Mouse (Mus musculus): ENCODE measurements around the gene Sipa1l3. TPM values are rescaled to one million over a fixed set of nuclear protein-coding genes. Genes with fewer than 3 reads are reported as not detected.

Sipa1l3 gene
- polyA plus RNA-seq, 1 experiment from 2014 or later: 22.4 TPM

- Histone ChIP-seq H3K4me1 (peaks cover 30% of the 10 kb centered on the region), H3K27me3 (replicated peaks) (peaks cover 32% of the 10 kb centered on the region), H3K9ac (no peak overlapping the region), H3K4me3 (no peak overlapping the region), H3K36me3 (replicated peaks) (no peaks in the 10 kb centered on the region), H3K9me3 (no peaks in the 10 kb centered on the region), H3K4me2 (no peak overlapping the region), H3K27ac (no peak overlapping the region)
- WGBS: 89% methylated on average over 6 of the region's 6 CpGs
- no peak for ATAC-seq (replicated peaks)
Observed at GRCm38 (mm10) chr7:29284523-29284922, 233.9 kb downstream of the Sipa1l3 start.

- no peak overlapping the region for H3K27ac ChIP-seq
- H3K27me3 ChIP-seq (replicated peaks): peaks cover 32% of the 10 kb centered on the region
- no peaks in the 10 kb centered on the region for H3K9me3 ChIP-seq
- no peak for ATAC-seq (replicated peaks)
- H3K4me3 ChIP-seq: no peak overlapping the region
- no peaks in the 10 kb centered on the region for H3K36me3 ChIP-seq (replicated peaks)
- H3K9ac ChIP-seq: no peak overlapping the region
- no peak overlapping the region for H3K4me2 ChIP-seq
- peaks cover 23% of the 10 kb centered on the region for H3K4me1 ChIP-seq
- 83% methylated on average over 4 of the region's 4 CpGs for WGBS
Observed at GRCm38 (mm10) chr7:29283876-29284275, 234.6 kb downstream of the Sipa1l3 start.

DNA sequence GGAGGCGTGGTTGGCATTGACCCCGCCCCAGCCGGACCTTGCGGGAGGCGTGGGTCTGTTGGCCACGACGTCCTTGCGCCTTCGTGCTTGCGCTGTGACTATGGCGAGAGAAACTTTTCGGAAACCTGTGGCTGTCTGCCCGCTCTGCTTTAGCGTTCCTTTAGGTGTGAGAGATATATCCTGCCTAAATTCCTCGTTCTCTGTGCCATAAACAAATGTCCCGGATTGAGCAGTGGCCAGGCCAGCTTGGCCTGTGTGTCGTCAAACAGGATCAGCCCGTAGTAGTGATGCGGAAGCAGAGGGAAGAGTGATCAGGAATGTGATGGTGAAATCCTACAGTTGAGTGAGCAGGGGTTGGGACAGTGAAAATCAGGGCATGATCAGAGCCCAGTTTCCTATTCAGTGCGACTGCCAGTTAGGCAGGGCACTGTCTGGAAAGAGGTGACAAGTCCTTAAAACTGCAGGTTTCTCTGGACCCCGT lies 236.3 kb downstream of the Sipa1l3 start:
- Histone ChIP-seq H3K27me3 (replicated peaks) (peaks cover 32% of the 10 kb centered on the region), H3K36me3 (replicated peaks) (no peaks in the 10 kb centered on the region), H3K9ac (peak overlapping the region; percentile 78), H3K4me2 (peak overlapping the region; percentile 98), H3K27ac (no peak overlapping the region), H3K9me3 (no peaks in the 10 kb centered on the region), H3K4me1 (peaks cover 19% of the 10 kb centered on the region), H3K4me3 (peak overlapping the region; percentile 64)
- 10% methylated on average over 21 of the region's 21 CpGs for WGBS
- peak; percentile 46 for ATAC-seq (replicated peaks)

DNA sequence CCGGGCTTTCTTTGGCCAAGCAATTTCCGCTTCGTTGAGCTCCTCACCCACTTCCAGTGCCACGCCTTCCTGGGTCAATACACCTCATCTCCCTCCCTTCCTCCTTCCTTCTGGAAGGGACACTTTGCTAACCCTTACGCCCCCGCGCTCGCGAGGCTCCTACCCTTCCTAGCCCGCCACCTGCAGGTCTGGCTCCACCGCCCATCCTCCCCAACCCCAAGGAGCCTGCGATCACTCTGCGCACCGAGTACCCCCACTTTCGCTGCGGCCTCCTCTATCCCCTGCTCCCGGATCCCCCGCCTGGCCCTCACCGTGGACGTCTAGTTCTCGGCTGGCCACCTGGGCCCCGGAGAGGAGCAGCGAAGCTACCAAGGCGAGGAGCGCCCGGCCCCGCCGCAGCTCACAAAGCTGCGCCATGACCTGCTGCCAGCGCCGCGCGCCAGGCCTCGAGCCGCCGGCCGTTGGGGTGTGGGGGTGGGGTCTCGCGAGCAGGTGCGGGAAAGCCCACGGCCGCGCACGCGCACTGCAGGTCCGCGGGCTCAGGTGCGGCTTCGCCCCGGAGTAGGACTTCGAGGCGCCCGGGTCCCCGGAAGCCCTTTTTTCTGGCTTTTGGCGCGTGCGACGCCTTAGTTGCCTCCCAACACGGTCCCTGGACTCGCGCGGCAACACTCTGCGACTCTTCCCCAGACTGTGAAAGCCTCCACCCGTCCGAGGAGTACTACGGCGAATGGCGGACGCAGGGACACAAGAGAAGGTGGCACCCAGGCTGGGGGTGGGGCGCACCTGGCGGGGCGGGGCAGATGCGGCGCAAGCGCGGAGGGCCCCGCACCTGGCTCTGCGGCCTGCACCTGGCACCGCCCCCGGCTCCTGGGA lies 237.0 kb downstream of the Sipa1l3 start, which contains the start of gene Spint2:
Spint2 (minus strand) TSS at position 712 of the 873 bp plus-strand sequence.
- Histone ChIP-seq H3K4me3 (peak within 1 kb of the TSS; percentile 64), H3K4me1 (peaks cover 19% of the 10 kb centered on the region), H3K4me2 (peak within 1 kb of the TSS; percentile 98), H3K27me3 (replicated peaks) (peaks cover 32% of the 10 kb centered on the region), H3K9me3 (no peaks in the 10 kb centered on the region), H3K27ac (no peak within 1 kb of the TSS), H3K9ac (peak within 1 kb of the TSS; percentile 78), H3K36me3 (replicated peaks) (no peaks in the 10 kb centered on the region)
- peak; percentile 81 for ATAC-seq (replicated peaks)
- under 1% methylated on average over 80 of the region's 80 CpGs for WGBS

DNA sequence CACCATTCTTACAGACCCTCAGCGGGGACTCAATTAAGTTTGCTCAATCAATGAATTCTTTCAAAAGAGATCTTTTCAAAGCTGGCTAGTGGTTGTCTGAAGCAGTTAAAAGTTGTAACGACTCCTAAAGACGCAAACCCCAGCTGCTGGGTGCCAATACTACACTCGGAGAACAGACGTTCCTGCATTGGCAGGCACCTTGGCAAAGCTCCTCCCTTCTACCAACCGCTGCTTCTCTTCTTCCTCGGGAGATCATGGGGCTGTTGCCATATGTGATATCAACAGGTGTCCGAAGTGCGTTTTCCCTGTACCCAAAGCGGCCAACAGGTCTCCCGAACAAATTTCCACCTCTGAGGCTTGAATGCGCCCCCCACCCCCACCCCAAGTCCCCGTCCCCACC lies 237.6 kb downstream of the Sipa1l3 start:
- H3K27ac ChIP-seq: no peak overlapping the region
- H3K9me3 ChIP-seq: no peaks in the 10 kb centered on the region
- WGBS: 10% methylated on average over 13 of the region's 13 CpGs
- H3K4me3 ChIP-seq: peak overlapping the region; percentile 64
- H3K36me3 ChIP-seq (replicated peaks): no peaks in the 10 kb centered on the region
- peaks cover 32% of the 10 kb centered on the region for H3K27me3 ChIP-seq (replicated peaks)
- ATAC-seq (replicated peaks): no peak
- peaks cover 19% of the 10 kb centered on the region for H3K4me1 ChIP-seq
- H3K9ac ChIP-seq: peak overlapping the region; percentile 78; the same call in 1 of the 2 replicates
- peak overlapping the region; percentile 98 for H3K4me2 ChIP-seq

- Histone ChIP-seq H3K27me3 (replicated peaks) (peaks cover 32% of the 10 kb centered on the region), H3K4me3 (no peak overlapping the region), H3K4me1 (peaks cover 19% of the 10 kb centered on the region), H3K36me3 (replicated peaks) (no peaks in the 10 kb centered on the region), H3K9ac (no peak overlapping the region), H3K27ac (no peak overlapping the region), H3K9me3 (no peaks in the 10 kb centered on the region), H3K4me2 (no peak overlapping the region)
- ATAC-seq (replicated peaks): no peak
- 95% methylated on average over 8 of the region's 8 CpGs for WGBS
Observed at GRCm38 (mm10) chr7:29279924-29280323, 238.5 kb downstream of the Sipa1l3 start.

- Histone ChIP-seq H3K36me3 (replicated peaks) (no peaks in the 10 kb centered on the region), H3K27me3 (replicated peaks) (peaks cover 30% of the 10 kb centered on the region), H3K4me2 (no peak overlapping the region), H3K9me3 (no peaks in the 10 kb centered on the region), H3K4me1 (peaks cover 19% of the 10 kb centered on the region), H3K9ac (no peak overlapping the region), H3K27ac (no peak overlapping the region), H3K4me3 (no peak overlapping the region)
- ATAC-seq (replicated peaks): no peak
Observed at GRCm38 (mm10) chr7:29279261-29279660, 239.2 kb downstream of the Sipa1l3 start.

GRCm38 (mm10) chr7:29277510-29277909 lies 240.9 kb downstream of the Sipa1l3 start:
- WGBS: 93% methylated on average over 4 of the region's 4 CpGs

GRCm38 (mm10) chr7:29276715-29277114 lies 241.7 kb downstream of the Sipa1l3 start:
- H3K4me1 ChIP-seq: peaks cover 13% of the 10 kb centered on the region
- no peak overlapping the region for H3K4me3 ChIP-seq
- H3K9me3 ChIP-seq: no peaks in the 10 kb centered on the region
- WGBS: 86% methylated on average over 5 of the region's 5 CpGs
- H3K27ac ChIP-seq: no peak overlapping the region
- ATAC-seq (replicated peaks): no peak
- peaks cover 14% of the 10 kb centered on the region for H3K27me3 ChIP-seq (replicated peaks)
- H3K36me3 ChIP-seq (replicated peaks): no peaks in the 10 kb centered on the region
- H3K4me2 ChIP-seq: no peak overlapping the region
- no peak overlapping the region for H3K9ac ChIP-seq

More at GRCm38 (mm10) chr7:29277510-29277909, 240.9 kb downstream of the Sipa1l3 start:
- no peaks in the 10 kb centered on the region for H3K9me3 ChIP-seq
- H3K4me2 ChIP-seq: no peak overlapping the region
- peaks cover 22% of the 10 kb centered on the region for H3K27me3 ChIP-seq (replicated peaks)
- no peak overlapping the region for H3K4me3 ChIP-seq
- no peak for ATAC-seq (replicated peaks)
- no peaks in the 10 kb centered on the region for H3K36me3 ChIP-seq (replicated peaks)
- no peak overlapping the region for H3K27ac ChIP-seq
- H3K4me1 ChIP-seq: peaks cover 19% of the 10 kb centered on the region
- no peak overlapping the region for H3K9ac ChIP-seq

DNA sequence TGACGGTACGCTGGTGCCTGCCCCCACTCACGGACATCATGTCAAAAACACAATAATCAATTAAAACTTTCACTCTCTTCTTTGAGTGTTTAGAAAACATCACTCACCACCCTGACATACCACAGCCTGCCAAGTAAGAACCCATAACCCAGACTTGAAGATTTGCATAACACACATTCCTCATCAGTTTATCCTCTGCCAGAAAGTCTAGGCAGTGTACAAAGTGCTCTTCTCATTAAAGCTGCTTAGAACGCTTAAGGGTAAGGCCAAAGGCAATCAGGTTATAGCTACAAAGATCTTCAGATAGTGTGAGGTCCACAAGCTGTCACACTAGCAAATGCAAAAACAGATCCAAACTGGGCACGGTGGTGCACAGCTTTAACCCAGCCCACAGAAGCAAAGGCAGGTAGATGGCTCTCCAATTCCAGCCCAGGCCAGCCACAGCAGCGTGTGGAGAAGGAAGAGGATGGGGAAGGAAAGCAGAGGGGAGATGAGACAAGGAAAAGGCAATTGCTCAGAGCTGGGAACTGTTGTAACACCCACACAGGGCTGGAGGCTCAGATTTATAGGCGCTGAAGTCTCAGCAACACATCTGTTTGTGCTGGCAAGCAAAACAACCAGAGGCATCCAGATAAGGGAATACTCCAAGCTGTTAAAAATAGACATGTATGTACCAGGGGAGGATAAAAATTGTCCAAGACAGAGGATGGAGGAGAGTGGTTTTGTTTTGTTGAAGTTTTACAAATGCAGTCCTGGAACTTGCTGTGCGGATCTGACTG lies 246.6 kb downstream of the Sipa1l3 start:
- no peaks in the 10 kb centered on the region for H3K36me3 ChIP-seq (replicated peaks)
- H3K27me3 ChIP-seq (replicated peaks): no peaks in the 10 kb centered on the region
- no peaks in the 10 kb centered on the region for H3K4me1 ChIP-seq
- no peak overlapping the region for H3K4me3 ChIP-seq
- WGBS: 81% methylated on average over 8 of the region's 8 CpGs
- no peak overlapping the region for H3K4me2 ChIP-seq
- no peak for ATAC-seq (replicated peaks)
- no peak overlapping the region for H3K27ac ChIP-seq
- no peaks in the 10 kb centered on the region for H3K9me3 ChIP-seq
- no peak overlapping the region for H3K9ac ChIP-seq

GRCm38 (mm10) chr7:29270445-29270844 lies 248.0 kb downstream of the Sipa1l3 start:
- 87% methylated on average over 4 of the region's 4 CpGs for WGBS
- no peaks in the 10 kb centered on the region for H3K27me3 ChIP-seq (replicated peaks)
- H3K9me3 ChIP-seq: no peaks in the 10 kb centered on the region
- H3K4me2 ChIP-seq: no peak overlapping the region
- no peaks in the 10 kb centered on the region for H3K36me3 ChIP-seq (replicated peaks)
- no peak overlapping the region for H3K4me3 ChIP-seq
- no peak overlapping the region for H3K27ac ChIP-seq
- H3K9ac ChIP-seq: no peak overlapping the region
- no peaks in the 10 kb centered on the region for H3K4me1 ChIP-seq
- no peak for ATAC-seq (replicated peaks)

Data from midbrain, embryonic 15.5 days (tissue).